In genomic region chr1:179473920-179474643, GRCm38 (mm10) we compare ENCODE assay signal across 23 mouse cellular contexts. TPM values are rescaled to one million over a fixed set of nuclear protein-coding genes. Genes with fewer than 3 reads are reported as not detected.
A peak's percentile ranks its signal among the peaks of the same experiment; 100 is the strongest.
DNase-seq lines count a peak whose midpoint lies in the region; ATAC-seq lines count a peak whose summit lies in the region.
"Had no signal": no experiment of that assay in that cellular context is flagged by ENCODE, and none has a peak within 500 bp of the region (broad histone marks: within the 10 kb centered on the region; RNA-seq: fewer than 3 reads in every experiment).

No protein-coding gene starts in this region.

- ATAC-seq in hindbrain, embryonic 11.5 days (ENCODE audit: low FRiP score) = no peak
- no peak for ATAC-seq in hindbrain, embryonic 16.5 days
- no peak for ATAC-seq in neural tube, embryonic 15.5 days (ENCODE audit: low FRiP score)
- ATAC-seq in embryonic facial prominence, embryonic 15.5 days (ENCODE audit: insufficient number of reproducible peaks, low FRiP score, low TSS enrichment, low read depth) = no peak; the same call in 1 of the 2 replicates
- no peak for ATAC-seq in midbrain, embryonic 15.5 days (replicated peaks)
- no peak for ATAC-seq in heart, embryonic 11.5 days (replicated peaks; ENCODE audit: insufficient number of reproducible peaks, low FRiP score, low TSS enrichment)
- ATAC-seq: liver, postnatal 0 days had no signal

- H3K4me3 ChIP-seq in hindbrain, embryonic 11.5 days (ENCODE audit: low read depth, low read length) = no peak overlapping the region
- no peak overlapping the region for H3K4me3 ChIP-seq in hindbrain, embryonic 16.5 days (ENCODE audit: low read length)
- H3K4me3 ChIP-seq in neural tube, embryonic 15.5 days (replicated peaks) = no peak overlapping the region
- H3K4me3 ChIP-seq in embryonic facial prominence, embryonic 15.5 days (replicated peaks) = no peak overlapping the region
- no peak overlapping the region for H3K4me3 ChIP-seq in midbrain, embryonic 15.5 days
- H3K4me3 ChIP-seq in heart, embryonic 11.5 days (ENCODE audit: low read depth, low read length) = no peak overlapping the region
- H3K4me3 ChIP-seq: forebrain, embryonic 12.5 days; hindbrain, embryonic 13.5 days; midbrain, embryonic 10.5 days; neural tube, embryonic 13.5 days; stomach, embryonic 15.5 days had no signal

- DNase-seq in hindbrain, embryonic 11.5 days (ENCODE audit: low spot score) = peak; percentile 24
- peak; percentile 58 for DNase-seq in neural tube, embryonic 10.5 days (ENCODE audit: extremely low spot score, low spot score)
- no peak for DNase-seq in frontal cortex, adult 2 months (ENCODE audit: extremely low spot score in 1 of 2, low spot score in 1 of 2)
- DNase-seq: adrenal gland, postnatal 36 days; cerebellum, adult 18-20 months; cerebellum, postnatal 25 days; gastrocnemius, postnatal 25 days; kidney, postnatal 25 days; liver, postnatal 0 days; lung, postnatal 4 days; right cerebral cortex, postnatal 14 days; thymus, adult 18-20 months had no signal

- no peak overlapping the region for H3K4me2 ChIP-seq in hindbrain, embryonic 11.5 days (replicated peaks; ENCODE audit: low read depth, low read length)
- no peak overlapping the region for H3K4me2 ChIP-seq in hindbrain, embryonic 16.5 days (ENCODE audit: low read length)
- no peak overlapping the region for H3K4me2 ChIP-seq in neural tube, embryonic 15.5 days
- no peak overlapping the region for H3K4me2 ChIP-seq in embryonic facial prominence, embryonic 15.5 days (replicated peaks)
- H3K4me2 ChIP-seq in midbrain, embryonic 15.5 days = no peak overlapping the region
- no peak overlapping the region for H3K4me2 ChIP-seq in heart, embryonic 11.5 days
- H3K4me2 ChIP-seq: forebrain, embryonic 12.5 days; hindbrain, embryonic 13.5 days; neural tube, embryonic 13.5 days; stomach, embryonic 15.5 days had no signal

- no peaks in the 10 kb centered on the region for H3K4me1 ChIP-seq in hindbrain, embryonic 11.5 days (replicated peaks; ENCODE audit: control insufficient read depth, insufficient read depth, low read length)
- no peaks in the 10 kb centered on the region for H3K4me1 ChIP-seq in hindbrain, embryonic 16.5 days (ENCODE audit: control insufficient read depth, insufficient read depth, low read depth, low read length)
- no peaks in the 10 kb centered on the region for H3K4me1 ChIP-seq in neural tube, embryonic 15.5 days
- H3K4me1 ChIP-seq in embryonic facial prominence, embryonic 15.5 days = peaks cover 17% of the 10 kb centered on the region
- H3K4me1 ChIP-seq in midbrain, embryonic 15.5 days = 0 out of 2 replicates have a peak, but pooled peaks cover 2% of the 10 kb centered on the region
- H3K4me1 ChIP-seq in heart, embryonic 11.5 days (ENCODE audit: control insufficient read depth, insufficient read depth, low read length) = peaks cover 6% of the 10 kb centered on the region
- H3K4me1 ChIP-seq: forebrain, embryonic 12.5 days; hindbrain, embryonic 13.5 days; midbrain, embryonic 10.5 days; stomach, embryonic 15.5 days had no signal

- H3K36me3 ChIP-seq in hindbrain, embryonic 11.5 days (ENCODE audit: control insufficient read depth, insufficient read depth, low read length) = no peaks in the 10 kb centered on the region
- H3K36me3 ChIP-seq in hindbrain, embryonic 16.5 days (ENCODE audit: control insufficient read depth, insufficient read depth, low read length) = no peaks in the 10 kb centered on the region
- peaks cover 10% of the 10 kb centered on the region; the same call in 1 of the 2 replicates for H3K36me3 ChIP-seq in neural tube, embryonic 15.5 days
- H3K36me3 ChIP-seq in embryonic facial prominence, embryonic 15.5 days = peaks cover 4% of the 10 kb centered on the region; the same call in 1 of the 2 replicates
- no peaks in the 10 kb centered on the region for H3K36me3 ChIP-seq in midbrain, embryonic 15.5 days (replicated peaks)
- H3K36me3 ChIP-seq in heart, embryonic 11.5 days (ENCODE audit: control insufficient read depth, insufficient read depth, low read length) = no peaks in the 10 kb centered on the region
- H3K36me3 ChIP-seq: forebrain, embryonic 12.5 days had no signal

- H3K27ac ChIP-seq in hindbrain, embryonic 11.5 days (ENCODE audit: low read depth, low read length) = no peak overlapping the region
- no peak overlapping the region for H3K27ac ChIP-seq in hindbrain, embryonic 16.5 days (ENCODE audit: low read depth, low read length)
- no peak overlapping the region for H3K27ac ChIP-seq in neural tube, embryonic 15.5 days (replicated peaks)
- 0 out of 2 replicates have a peak overlapping the region, but pooled peaks have one; percentile 55 for H3K27ac ChIP-seq in embryonic facial prominence, embryonic 15.5 days (replicated peaks)
- no peak overlapping the region for H3K27ac ChIP-seq in midbrain, embryonic 15.5 days
- no peak overlapping the region for H3K27ac ChIP-seq in heart, embryonic 11.5 days (ENCODE audit: low read depth, low read length)
- H3K27ac ChIP-seq: forebrain, embryonic 12.5 days; hindbrain, embryonic 13.5 days; midbrain, embryonic 10.5 days; neural tube, embryonic 13.5 days; stomach, embryonic 15.5 days had no signal

- no peaks in the 10 kb centered on the region for H3K27me3 ChIP-seq in hindbrain, embryonic 11.5 days (ENCODE audit: control insufficient read depth, insufficient read depth, low read length)
- H3K27me3 ChIP-seq in hindbrain, embryonic 16.5 days (replicated peaks; ENCODE audit: control insufficient read depth, insufficient read depth, low read length) = no peaks in the 10 kb centered on the region; the same call in 1 of the 2 replicates
- H3K27me3 ChIP-seq in neural tube, embryonic 15.5 days (replicated peaks) = 0 out of 2 replicates have a peak, but pooled peaks cover 3% of the 10 kb centered on the region
- H3K27me3 ChIP-seq in embryonic facial prominence, embryonic 15.5 days = no peaks in the 10 kb centered on the region; the same call in 1 of the 2 replicates
- H3K27me3 ChIP-seq in midbrain, embryonic 15.5 days (replicated peaks) = no peaks in the 10 kb centered on the region
- H3K27me3 ChIP-seq in heart, embryonic 11.5 days (ENCODE audit: control insufficient read depth, insufficient read depth, low read length) = no peaks in the 10 kb centered on the region
- H3K27me3 ChIP-seq: CH12.LX; hindbrain, embryonic 13.5 days; stomach, embryonic 15.5 days had no signal

- H3K9ac ChIP-seq in hindbrain, embryonic 11.5 days (ENCODE audit: low read depth, low read length) = no peak overlapping the region
- no peak overlapping the region for H3K9ac ChIP-seq in hindbrain, embryonic 16.5 days (ENCODE audit: low read depth, low read length)
- H3K9ac ChIP-seq in neural tube, embryonic 15.5 days (replicated peaks) = no peak overlapping the region
- H3K9ac ChIP-seq in embryonic facial prominence, embryonic 15.5 days = no peak overlapping the region
- H3K9ac ChIP-seq in midbrain, embryonic 15.5 days = no peak overlapping the region
- no peak overlapping the region for H3K9ac ChIP-seq in heart, embryonic 11.5 days (ENCODE audit: low read depth, low read length)
- H3K9ac ChIP-seq: forebrain, embryonic 12.5 days; hindbrain, embryonic 13.5 days; liver, postnatal 0 days; neural tube, embryonic 13.5 days; stomach, embryonic 15.5 days had no signal

- H3K9me3 ChIP-seq in hindbrain, embryonic 11.5 days (ENCODE audit: control insufficient read depth, low read length) = no peaks in the 10 kb centered on the region
- peaks cover 12% of the 10 kb centered on the region for H3K9me3 ChIP-seq in hindbrain, embryonic 16.5 days (ENCODE audit: control insufficient read depth, low read length)
- H3K9me3 ChIP-seq in neural tube, embryonic 15.5 days (replicated peaks) = peaks cover 9% of the 10 kb centered on the region; the same call in 1 of the 2 replicates
- H3K9me3 ChIP-seq in embryonic facial prominence, embryonic 15.5 days (replicated peaks) = peaks cover 4% of the 10 kb centered on the region; the same call in 1 of the 2 replicates
- no peaks in the 10 kb centered on the region for H3K9me3 ChIP-seq in midbrain, embryonic 15.5 days
- peaks cover 6% of the 10 kb centered on the region; the same call in 1 of the 2 replicates for H3K9me3 ChIP-seq in heart, embryonic 11.5 days (replicated peaks; ENCODE audit: control insufficient read depth, low read length)
- H3K9me3 ChIP-seq: midbrain, embryonic 10.5 days; stomach, embryonic 15.5 days had no signal

- WGBS in hindbrain, embryonic 11.5 days = 58% methylated on average over 17 of the region's 17 CpGs
- WGBS in hindbrain, embryonic 16.5 days = 73% methylated on average over 17 of the region's 17 CpGs
- WGBS in neural tube, embryonic 15.5 days = 64% methylated on average over 17 of the region's 17 CpGs
- WGBS in embryonic facial prominence, embryonic 15.5 days = 54% methylated on average over 17 of the region's 17 CpGs
- WGBS in midbrain, embryonic 15.5 days = 88% methylated on average over 17 of the region's 17 CpGs
- 65% methylated on average over 17 of the region's 17 CpGs for WGBS in heart, embryonic 11.5 days (ENCODE audit: insufficient replicate concordance)

RNA-seq across cellular contexts. Expression of gene Smyd3, which starts 43.8 kb away (rescaled TPM):
- polyA plus RNA-seq in hindbrain, embryonic 11.5 days (2014; fragmentation: Nextera tagmentation; extraction: Ambion mirVana) = 14.8 and 16.9 TPM in 2 replicates
- 28.3 and 28.5 TPM in 2 replicates for polyA plus RNA-seq in hindbrain, embryonic 16.5 days (2015; fragmentation: Nextera tagmentation; extraction: Ambion mirVana)
- polyA plus RNA-seq in neural tube, embryonic 15.5 days (2015; fragmentation: Nextera tagmentation; extraction: Ambion mirVana) = 26.0 and 26.7 TPM in 2 replicates
- 20.0 and 22.0 TPM in 2 replicates for polyA plus RNA-seq in embryonic facial prominence, embryonic 15.5 days (2015; fragmentation: Nextera tagmentation; extraction: Ambion mirVana)
- polyA plus RNA-seq in frontal cortex, adult 2 months (2012; rRNA removed) = 14.9 and 16.8 TPM in 2 replicates
- 23.5 and 24.8 TPM in 2 replicates for polyA plus RNA-seq in midbrain, embryonic 15.5 days (2015; fragmentation: Nextera tagmentation; extraction: Ambion mirVana)
- 12.2 and 12.6 TPM in 2 replicates for polyA plus RNA-seq in heart, embryonic 11.5 days (2014; fragmentation: Nextera tagmentation; extraction: Ambion mirVana)

Comparison
In these comparisons a context has a peak if more than half of its experiments do, and no peak if none do; other contexts are left out.
1. DNase-seq: peak in hindbrain, embryonic 11.5 days (single experiment) and neural tube, embryonic 10.5 days (single experiment); none in frontal cortex, adult 2 months (0 of 2).